Mouse (Mus musculus) hindlimb bud, embryonic 11.5 days (tissue): ENCODE measurements around the gene Alk.

Source experiments
- DNase-seq: peaks from one replicate; pipeline ENCODE4 v3.0.0-alpha.2; 2012; ENCODE audit warnings: low read depth, low spot score; ENCODE audit errors: extremely low spot score

Alk gene

DNA sequence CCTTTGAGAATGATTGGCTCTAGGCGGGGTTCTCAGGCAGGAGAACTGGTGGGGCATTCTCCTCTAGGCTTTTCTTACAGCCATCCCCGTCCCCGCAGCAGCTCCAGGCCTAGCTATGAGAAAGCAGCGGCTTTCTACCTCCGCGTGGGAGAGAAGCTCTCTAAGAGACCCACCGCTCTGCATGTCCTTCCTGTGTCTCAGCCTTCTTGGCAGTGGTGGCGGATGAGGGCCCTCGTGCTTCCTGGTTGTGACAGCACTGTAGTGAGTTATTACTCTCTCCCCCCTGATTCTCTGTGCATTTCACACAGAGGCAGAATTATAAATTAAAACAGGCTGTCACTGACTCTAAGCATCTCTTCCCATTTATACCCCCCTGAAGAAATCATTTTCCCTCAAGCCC is 618.0 kb downstream of the Alk start:
- DNase-seq = no peak

DNA sequence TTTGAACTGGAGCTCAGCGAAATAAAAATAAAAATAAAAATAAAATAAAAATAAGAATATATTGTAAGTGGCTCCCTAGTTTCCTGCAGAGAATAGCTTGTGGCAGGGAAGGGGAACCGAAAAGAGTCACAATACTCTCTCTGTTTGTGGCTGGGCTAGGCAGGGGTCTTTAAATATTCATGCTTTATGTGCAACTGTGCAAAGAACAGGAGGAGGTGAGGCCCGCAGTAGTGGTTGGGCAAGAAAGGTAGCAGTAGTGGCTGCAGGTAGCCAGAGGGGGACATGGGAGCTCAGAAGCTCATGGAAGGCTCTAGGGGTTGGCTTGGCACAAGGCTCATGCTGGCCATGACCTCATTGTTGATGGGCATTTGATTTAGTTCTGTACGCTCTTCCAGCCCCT is 623.2 kb downstream of the Alk start:
- no peak for DNase-seq

DNA sequence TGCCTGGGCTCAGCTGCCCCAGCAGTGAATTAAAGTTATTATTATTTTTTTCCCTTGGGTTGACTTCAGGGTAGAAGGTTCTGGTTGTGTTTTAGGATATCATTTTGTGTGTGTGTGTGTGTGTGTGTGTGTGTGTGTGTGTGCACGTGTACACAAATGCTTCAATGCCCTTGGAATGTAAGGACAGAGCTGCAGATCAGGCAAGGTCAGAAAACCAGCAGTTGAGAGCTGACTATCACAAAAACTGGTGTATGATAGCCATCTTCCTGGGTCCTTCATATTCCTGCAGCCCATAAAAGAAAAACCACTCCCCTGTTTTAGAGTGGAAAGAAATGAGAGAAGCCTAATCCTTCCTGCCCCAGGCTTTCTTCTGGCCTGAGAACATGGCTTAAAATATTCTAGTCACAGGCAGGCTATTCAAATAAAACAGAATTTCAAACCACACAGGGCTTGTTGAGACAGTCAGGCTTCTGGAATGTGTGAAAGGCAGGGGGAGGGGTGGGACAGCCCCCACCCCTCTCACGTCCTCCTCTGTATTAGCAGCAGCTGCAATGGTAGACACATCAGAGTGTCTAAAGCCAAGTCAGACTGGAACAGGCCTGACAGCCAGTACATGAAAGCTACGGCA is 623.8 kb downstream of the Alk start:
- DNase-seq = no peak

DNA sequence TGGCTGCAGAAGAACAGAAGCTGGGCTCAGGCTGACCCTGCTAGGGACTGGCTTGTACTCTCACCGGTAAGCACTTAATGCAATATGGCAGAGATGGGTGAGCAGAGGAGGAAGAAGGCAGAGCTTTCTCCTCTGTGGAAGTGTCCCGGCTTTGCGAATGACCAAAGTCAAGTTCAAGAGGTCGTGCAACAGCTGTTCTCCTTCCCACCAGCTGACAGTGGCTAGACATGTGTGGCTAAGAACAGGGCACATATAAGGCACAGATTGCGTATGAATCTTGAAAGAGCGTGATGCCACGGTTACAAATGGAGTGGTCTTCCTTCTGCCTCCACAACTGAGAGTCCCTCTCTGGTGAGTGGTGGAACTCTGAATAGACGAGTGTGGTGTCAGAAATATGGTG is 625.3 kb downstream of the Alk start:
- no peak for DNase-seq

- DNase-seq = no peak
Observed at GRCm38 (mm10) chr17:71976661-71977060, 627.8 kb downstream of the Alk start.

- no peak for DNase-seq
Observed at GRCm38 (mm10) chr17:71973704-71974103, 630.7 kb downstream of the Alk start.

DNA sequence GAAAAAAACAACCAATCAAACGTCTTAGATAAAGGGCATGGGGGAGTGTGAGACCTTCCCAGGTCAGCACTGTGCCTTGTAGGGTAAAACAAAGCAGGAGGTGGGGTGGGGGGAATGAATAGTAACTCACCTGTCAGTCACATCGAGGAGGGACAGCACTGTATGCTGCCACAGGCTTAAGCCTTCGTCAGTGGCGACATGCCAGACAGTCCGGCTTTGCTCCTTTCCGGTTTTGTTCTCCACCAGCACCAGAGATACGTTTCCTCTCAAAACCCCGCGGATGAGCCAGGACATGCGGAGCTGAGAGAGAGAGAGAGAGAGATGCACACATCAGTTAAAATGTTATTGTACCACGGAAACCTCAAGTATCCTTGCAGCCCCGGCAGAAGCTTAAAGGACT is 637.1 kb downstream of the Alk start:
- DNase-seq = no peak

DNA sequence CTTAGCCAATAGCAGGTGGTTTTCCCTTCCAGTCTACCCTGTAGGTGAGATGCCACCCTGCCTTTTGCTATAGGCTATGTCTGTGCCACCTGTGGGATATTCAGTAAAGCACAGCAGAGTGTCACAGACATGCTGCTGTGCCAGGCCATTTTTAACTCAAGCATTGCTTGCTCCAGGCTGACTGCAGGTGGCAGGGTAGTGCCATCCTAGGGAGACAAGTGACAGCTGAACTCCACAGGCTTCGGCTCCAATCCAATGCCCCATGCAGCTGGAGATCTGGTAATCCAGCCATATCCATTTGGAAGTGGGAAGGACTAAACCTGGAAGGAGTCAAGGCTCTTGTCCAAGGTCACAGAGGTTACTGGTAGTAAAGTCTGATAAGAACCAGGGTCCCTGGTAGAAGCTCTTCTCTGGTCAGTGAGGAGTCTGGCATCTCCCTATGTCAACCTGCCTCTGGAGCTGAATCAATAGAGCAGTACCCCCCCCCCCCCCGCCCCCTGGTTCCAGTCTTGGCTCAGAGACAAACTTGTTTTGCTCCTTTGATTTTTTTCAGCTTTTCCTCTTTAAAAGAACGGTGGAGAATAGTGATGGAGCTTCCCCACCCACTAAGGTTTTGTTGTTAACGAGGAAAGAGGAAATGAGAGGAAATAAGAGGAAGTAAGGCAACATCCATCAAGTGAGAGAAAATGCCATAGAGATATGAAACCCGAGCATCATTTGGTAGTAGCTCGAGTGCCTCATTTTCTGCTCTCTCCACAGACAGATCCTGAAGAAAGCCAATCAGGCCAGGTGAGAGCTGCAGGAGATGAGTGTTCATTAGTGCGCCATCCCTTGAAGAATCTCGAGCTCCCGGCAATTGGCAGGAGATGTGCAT is 638.5 kb downstream of the Alk start:
- DNase-seq = no peak

GRCm38 (mm10) chr17:71964610-71965009 is 639.8 kb downstream of the Alk start:
- no peak for DNase-seq

- DNase-seq = no peak
Observed at GRCm38 (mm10) chr17:71962746-71963145, 641.7 kb downstream of the Alk start.

DNA sequence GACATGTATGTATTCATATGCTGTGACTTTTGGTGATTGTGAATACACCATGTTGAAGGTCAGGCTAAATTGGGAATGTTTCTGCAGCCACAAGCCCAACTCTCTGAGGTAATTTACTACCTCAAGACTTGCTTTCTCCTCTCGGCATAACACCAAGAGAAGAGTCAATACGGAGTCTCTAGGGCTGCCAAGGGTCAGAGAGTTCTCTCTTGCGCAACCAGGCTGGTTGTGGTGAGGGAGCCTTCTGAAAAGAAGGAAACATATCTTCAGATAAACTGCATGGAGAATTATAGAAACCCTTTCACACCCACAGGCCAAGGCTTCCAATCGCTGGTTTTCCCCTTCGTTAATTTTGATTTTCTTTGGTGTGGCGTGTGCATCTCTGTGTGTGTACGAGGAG is 649.4 kb downstream of the Alk start:
- DNase-seq = no peak

GRCm38 (mm10) chr17:71954217-71954844 is 650.1 kb downstream of the Alk start:
- no peak for DNase-seq

DNA sequence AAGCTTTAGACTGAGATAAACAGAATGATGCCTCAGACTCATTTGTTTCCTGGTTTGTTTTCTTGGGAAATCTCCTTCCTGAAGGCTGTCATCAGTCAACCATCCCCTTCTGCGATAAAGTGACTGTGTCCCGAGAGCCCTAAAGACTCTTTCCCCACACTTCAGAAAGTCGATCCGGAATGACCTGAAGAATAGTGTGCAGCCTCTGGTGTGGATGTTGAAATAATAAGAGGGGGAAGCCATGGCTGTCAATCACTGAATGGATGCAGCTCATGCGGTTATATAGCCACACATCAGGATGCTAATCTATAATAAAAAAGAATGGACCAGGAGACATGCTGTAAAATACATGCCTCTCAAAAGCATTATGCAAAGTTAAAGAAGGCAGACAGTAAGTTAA is 653.5 kb downstream of the Alk start:
- DNase-seq = no peak

GRCm38 (mm10) chr17:71948687-71949086 is 655.7 kb downstream of the Alk start:
- no peak for DNase-seq

DNA sequence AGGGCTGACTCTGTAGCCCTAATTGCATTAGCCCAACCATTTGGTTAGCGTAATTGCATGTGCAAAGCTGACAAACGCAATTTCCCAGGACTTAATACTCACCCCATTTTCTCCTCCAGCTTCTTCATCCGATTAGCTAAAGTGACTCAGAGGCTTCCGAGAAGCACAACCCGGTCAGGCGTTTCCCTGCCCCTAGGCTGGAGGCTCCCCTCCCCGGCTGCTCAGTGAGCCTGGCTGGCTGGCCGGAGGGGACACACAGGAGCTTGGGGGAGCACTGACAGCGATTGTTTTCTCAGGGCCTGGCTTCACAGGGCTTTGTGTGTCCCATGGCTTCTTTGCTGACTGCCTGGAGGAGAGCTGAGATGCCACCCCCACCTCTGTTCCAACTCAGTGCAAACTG is 657.0 kb downstream of the Alk start:
- DNase-seq = no peak

DNA sequence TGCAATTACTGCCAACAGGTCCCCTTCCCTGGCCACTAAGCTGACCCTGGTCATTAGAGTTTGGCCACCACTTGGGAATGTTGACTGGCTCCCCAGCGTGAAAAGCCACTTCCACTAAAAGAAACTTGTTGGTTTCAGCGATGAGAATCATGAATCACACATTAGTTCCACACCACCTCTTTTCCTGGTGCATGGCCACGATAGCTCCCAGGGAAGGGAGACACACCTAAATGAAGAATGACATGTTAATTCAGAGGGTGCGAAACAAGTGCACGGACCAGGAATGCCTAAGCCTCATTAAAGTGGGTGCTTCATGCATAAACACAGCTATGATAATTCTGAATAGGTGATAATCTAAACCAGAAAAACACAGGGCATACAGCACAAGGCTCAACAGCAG is 660.4 kb downstream of the Alk start:
- no peak for DNase-seq

GRCm38 (mm10) chr17:71942052-71942451 is 662.4 kb downstream of the Alk start:
- DNase-seq = no peak

GRCm38 (mm10) chr17:71941436-71941835 is 663.0 kb downstream of the Alk start:
- no peak for DNase-seq

DNA sequence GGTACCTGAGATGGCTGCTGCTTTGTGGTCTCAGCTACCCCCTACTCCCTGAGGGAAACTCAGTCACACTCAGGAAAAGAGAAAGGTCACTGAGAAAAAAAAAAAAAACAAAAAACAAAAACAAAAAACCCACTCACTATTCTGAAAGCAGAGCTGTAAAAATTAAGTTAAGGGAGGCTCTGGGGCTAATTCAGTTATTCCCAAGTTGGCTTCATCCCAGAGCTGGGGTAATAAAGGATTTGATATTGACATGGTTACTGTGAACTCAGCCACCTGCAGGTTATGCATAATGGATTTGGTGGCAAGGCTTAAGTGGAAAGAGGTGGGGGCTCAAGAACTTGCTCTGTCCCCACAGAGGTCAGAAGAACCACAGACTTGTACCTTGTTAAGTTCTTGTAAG is 667.7 kb downstream of the Alk start:
- no peak for DNase-seq

DNA sequence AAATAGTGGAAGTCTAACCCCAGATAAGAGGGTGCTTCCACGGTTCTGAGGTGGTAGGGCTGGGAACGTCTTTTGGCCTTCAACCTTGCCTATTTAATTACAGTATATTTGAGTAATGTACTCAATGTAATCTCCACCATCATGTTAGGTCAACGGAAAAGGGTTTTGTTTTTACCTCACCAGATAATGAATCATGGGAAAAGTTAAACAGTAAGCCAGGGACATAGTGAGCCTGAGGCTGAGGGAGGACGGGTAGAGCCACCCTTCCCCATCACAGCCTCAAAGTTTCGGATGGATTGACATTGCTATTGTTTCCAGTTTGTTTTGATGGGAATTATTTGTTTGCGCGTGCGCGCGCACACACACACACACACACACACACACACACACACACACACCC is 668.6 kb downstream of the Alk start:
- DNase-seq = no peak

- DNase-seq = no peak
Observed at GRCm38 (mm10) chr17:71935336-71935735, 669.1 kb downstream of the Alk start.

DNA sequence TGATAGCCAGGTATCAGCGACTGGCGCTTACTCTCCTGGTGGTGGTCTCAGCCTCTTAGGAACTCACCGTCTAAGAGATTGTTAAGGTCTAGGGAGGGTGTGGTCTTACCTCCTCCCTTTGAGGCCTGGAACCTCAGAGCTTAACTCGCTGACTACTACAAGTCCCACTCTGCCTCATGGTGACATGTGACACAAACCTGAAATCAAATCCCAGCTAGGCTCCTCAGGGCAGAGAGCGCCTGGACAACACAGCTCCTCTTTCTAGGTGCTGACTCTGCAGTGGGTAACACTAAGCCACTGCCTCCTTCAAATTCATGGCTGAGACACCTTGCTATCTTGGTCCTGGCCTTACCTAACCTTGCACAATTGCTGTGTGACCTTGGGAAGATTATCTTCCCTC is 689.5 kb downstream of the Alk start:
- no peak for DNase-seq
